Mouse (Mus musculus) midbrain, embryonic 11.5 days (tissue): ENCODE measurements around the gene Tmem189. TPM values are rescaled to one million over a fixed set of nuclear protein-coding genes. Genes with fewer than 3 reads are reported as not detected.
"Not testable (repeated sequence)": the region's sequence is repeated elsewhere in the genome, so short reads cannot be mapped to it uniquely, and the experiment has no call there.

ENCODE experiments used
- ATAC-seq: fragments of 200-750 bp; cut with Nextera tagmentation; 2 replicates; pipeline ENCODE4 v1.8.0; 2017; ENCODE audit warnings: moderate TSS enrichment, moderate library complexity; ENCODE audit not compliant: low FRiP score
- DNase-seq: peaks from one replicate; pipeline ENCODE4 v3.0.0; 2015; ENCODE audit warnings: low spot score; ENCODE audit errors: missing footprints
- H3K27ac ChIP-seq: fragments of 300-500 bp; sonication (generic); 2 replicates; pipeline ENCODE4 v1.5.1; 2014; ENCODE audit warnings: low read depth, low read length
- H3K27me3 ChIP-seq: fragments of 300-500 bp; sonication (generic); 2 replicates; pipeline ENCODE4 v1.6.1; 2014; ENCODE audit warnings: mild to moderate bottlenecking, low read length, moderate library complexity, mixed read lengths; ENCODE audit not compliant: control insufficient read depth, insufficient read depth
- H3K36me3 ChIP-seq: fragments of 300-500 bp; sonication (generic); 2 replicates; pipeline ENCODE4 v1.6.1; 2014; ENCODE audit warnings: mild to moderate bottlenecking, low read length, moderate library complexity, mixed read lengths; ENCODE audit not compliant: control insufficient read depth, insufficient read depth
- H3K4me1 ChIP-seq: fragments of 300-500 bp; sonication (generic); 2 replicates; pipeline ENCODE4 v1.6.1; 2014; ENCODE audit warnings: low read length; ENCODE audit not compliant: control insufficient read depth, insufficient read depth
- H3K4me2 ChIP-seq: fragments of 300-500 bp; sonication (generic); 2 replicates; pipeline ENCODE4 v1.6.1; 2014; ENCODE audit warnings: mild to moderate bottlenecking, moderate library complexity
- H3K4me3 ChIP-seq: fragments of 300-500 bp; sonication (generic); 2 replicates; pipeline ENCODE4 v1.5.1; 2014; ENCODE audit warnings: low read depth, low read length
- H3K9ac ChIP-seq: fragments of 300-500 bp; sonication (generic); 2 replicates; pipeline ENCODE4 v1.6.1; 2014; ENCODE audit warnings: low read length
- H3K9me3 ChIP-seq: fragments of 300-500 bp; sonication (generic); 2 replicates; pipeline ENCODE4 v1.6.1; 2016; ENCODE audit warnings: low read length; ENCODE audit not compliant: control insufficient read depth
- WGBS: fragments of 180-500 bp; shearing (Covaris S2); extraction: QIAGEN DNeasy Blood & Tissue Kit; methylation state at CpG from one replicate; pipeline ENCODE4 v1.1.7; 2014; 5-methylcytosine and 5-hydroxymethylcytosine counted together
- polyA plus RNA-seq: library from polyadenylated mRNA; unstranded; fragments of >200 nt; fragmentation: Nextera tagmentation; extraction: Ambion mirVana; gene quantifications from 2 replicates; pipeline ENCODE4 v1.2.1, GENCODE M21; 2014

Gene Tmem189
- polyA plus RNA-seq, 1 experiment from 2014 or later = 31.5 TPM

GRCm38 (mm10) chr2:167654911-167655600, 34.6 kb downstream of the Tmem189 start:
- no peak for ATAC-seq
- Histone ChIP-seq H3K27me3 (no peaks in the 10 kb centered on the region), H3K9me3 (no peaks in the 10 kb centered on the region), H3K4me3 (no peak overlapping the region), H3K27ac (no peak overlapping the region), H3K4me1 (peaks cover 4% of the 10 kb centered on the region), H3K4me2 (no peak overlapping the region), H3K9ac (0 out of 2 replicates have a peak overlapping the region, but pooled peaks have one; percentile 12), H3K36me3 (peaks cover 3% of the 10 kb centered on the region; the same call in 1 of the 2 replicates)
- WGBS = 89% methylated on average over 10 of the region's 10 CpGs
- DNase-seq = no peak

- DNase-seq (no peak), ATAC-seq (no peak)
- H3K9ac ChIP-seq = no peak overlapping the region
- H3K4me3 ChIP-seq = no peak overlapping the region
- H3K9me3 ChIP-seq = no peaks in the 10 kb centered on the region
- H3K27me3 ChIP-seq = no peaks in the 10 kb centered on the region
- no peak overlapping the region for H3K4me2 ChIP-seq
- H3K4me1 ChIP-seq = no peaks in the 10 kb centered on the region
- peaks cover 3% of the 10 kb centered on the region; the same call in 1 of the 2 replicates for H3K36me3 ChIP-seq
- 89% methylated on average over 7 of the region's 7 CpGs for WGBS
- no peak overlapping the region for H3K27ac ChIP-seq
Measured at GRCm38 (mm10) chr2:167652694-167653093, 36.9 kb downstream of the Tmem189 start.

GRCm38 (mm10) chr2:167651622-167652021, 38.0 kb downstream of the Tmem189 start:
- WGBS = 85% methylated on average over 9 of the region's 9 CpGs
- Histone ChIP-seq H3K27ac (no peak overlapping the region), H3K36me3 (peaks cover 3% of the 10 kb centered on the region; the same call in 1 of the 2 replicates), H3K4me3 (no peak overlapping the region), H3K27me3 (no peaks in the 10 kb centered on the region), H3K4me2 (no peak overlapping the region), H3K9ac (no peak overlapping the region), H3K9me3 (no peaks in the 10 kb centered on the region), H3K4me1 (no peaks in the 10 kb centered on the region)
- ATAC-seq (no peak), DNase-seq (no peak)

- H3K4me2 ChIP-seq = no peak overlapping the region
- ATAC-seq = no peak
- H3K27ac ChIP-seq = no peak overlapping the region
- no peaks in the 10 kb centered on the region for H3K4me1 ChIP-seq
- no peaks in the 10 kb centered on the region for H3K9me3 ChIP-seq
- WGBS = 93% methylated on average over 12 of the region's 12 CpGs
- no peak for DNase-seq
- H3K4me3 ChIP-seq = no peak overlapping the region
- peaks cover 5% of the 10 kb centered on the region; the same call in 1 of the 2 replicates for H3K36me3 ChIP-seq
- no peak overlapping the region for H3K9ac ChIP-seq
- H3K27me3 ChIP-seq = no peaks in the 10 kb centered on the region
Measured at GRCm38 (mm10) chr2:167649290-167650032, 40.2 kb downstream of the Tmem189 start.

GRCm38 (mm10) chr2:167646411-167646810, 43.2 kb downstream of the Tmem189 start:
- no peak overlapping the region for H3K4me2 ChIP-seq
- H3K4me1 ChIP-seq = no peaks in the 10 kb centered on the region
- no peak overlapping the region for H3K4me3 ChIP-seq
- DNase-seq (no peak), ATAC-seq (no peak)
- H3K27me3 ChIP-seq = no peaks in the 10 kb centered on the region
- WGBS = 89% methylated on average over 4 of the region's 4 CpGs
- no peak overlapping the region for H3K27ac ChIP-seq
- H3K36me3 ChIP-seq = peaks cover 2% of the 10 kb centered on the region; the same call in 1 of the 2 replicates
- no peaks in the 10 kb centered on the region for H3K9me3 ChIP-seq
- no peak overlapping the region for H3K9ac ChIP-seq

- not testable (repeated sequence) for H3K27ac ChIP-seq, H3K36me3 ChIP-seq, H3K9me3 ChIP-seq, H3K4me3 ChIP-seq, H3K9ac ChIP-seq, H3K27me3 ChIP-seq, ATAC-seq, H3K4me2 ChIP-seq, DNase-seq, H3K4me1 ChIP-seq
- 87% methylated on average over 13 of the region's 13 CpGs for WGBS
Measured at GRCm38 (mm10) chr2:167643356-167644052, 46.1 kb downstream of the Tmem189 start.

GRCm38 (mm10) chr2:167642164-167642563, 47.5 kb downstream of the Tmem189 start:
- no peaks in the 10 kb centered on the region for H3K9me3 ChIP-seq
- DNase-seq (no peak), ATAC-seq (no peak)
- no peak overlapping the region for H3K4me3 ChIP-seq
- no peaks in the 10 kb centered on the region for H3K4me1 ChIP-seq
- no peak overlapping the region for H3K9ac ChIP-seq
- 93% methylated on average over 6 of the region's 6 CpGs for WGBS
- H3K27ac ChIP-seq = no peak overlapping the region
- peaks cover 2% of the 10 kb centered on the region; the same call in 1 of the 2 replicates for H3K36me3 ChIP-seq
- H3K4me2 ChIP-seq = no peak overlapping the region
- no peaks in the 10 kb centered on the region for H3K27me3 ChIP-seq

GRCm38 (mm10) chr2:167641337-167641736, 48.3 kb downstream of the Tmem189 start:
- H3K4me2 ChIP-seq = no peak overlapping the region
- H3K9me3 ChIP-seq = no peaks in the 10 kb centered on the region
- no peaks in the 10 kb centered on the region for H3K4me1 ChIP-seq
- H3K4me3 ChIP-seq = no peak overlapping the region
- no peaks in the 10 kb centered on the region for H3K27me3 ChIP-seq
- DNase-seq (peak; percentile 87), ATAC-seq (peak; percentile 30; the same call in 1 of the 2 replicates)
- H3K9ac ChIP-seq = no peak overlapping the region
- H3K36me3 ChIP-seq = peaks cover 2% of the 10 kb centered on the region; the same call in 1 of the 2 replicates
- WGBS = 49% methylated on average over 8 of the region's 8 CpGs
- no peak overlapping the region for H3K27ac ChIP-seq
